Mouse (Mus musculus) ES-E14 (cell line): Measurements from ENCODE around the gene Chst11. TPM values are rescaled to one million over a fixed set of nuclear protein-coding genes. Genes with fewer than 3 reads are reported as not detected.

Source experiments
- DNase-seq: peaks from one replicate; pipeline ENCODE4 v3.0.0-alpha.2; 2013; ENCODE audit warnings: low read depth, low spot score
- H3K27ac ChIP-seq: 2 replicates; pipeline ENCODE4 v1.5.1; 2012; ENCODE audit warnings: low read depth, mild to moderate bottlenecking, low read length, moderate library complexity, mixed read lengths; ENCODE audit not compliant: poor library complexity, insufficient read depth, severe bottlenecking
- H3K36me3 ChIP-seq: 2 replicates; pipeline ENCODE4 v1.6.1; 2012; ENCODE audit warnings: mild to moderate bottlenecking, low read length, moderate library complexity, mixed read lengths; ENCODE audit not compliant: control insufficient read depth, poor library complexity, insufficient read depth, severe bottlenecking
- H3K4me1 ChIP-seq, 2 experiments: fragments of 150-350 bp in 1 of 2; sonication (generic) in 1 of 2; 2 replicates each; pipeline ENCODE4 v1.6.1; 2012; ENCODE audit warnings: low read length in 2 of 2, mild to moderate bottlenecking in 1 of 2, mixed read lengths in 1 of 2; ENCODE audit not compliant: control insufficient read depth in 2 of 2, insufficient read depth in 2 of 2, poor library complexity in 1 of 2
- H3K4me3 ChIP-seq, 2 experiments: fragments of 150-350 bp in 1 of 2; sonication (generic) in 1 of 2; 2 replicates each; pipeline ENCODE4 v1.5.1; 2012; ENCODE audit warnings: low read length in 2 of 2, low read depth in 1 of 2, mild to moderate bottlenecking in 1 of 2, mixed read lengths in 1 of 2; ENCODE audit not compliant: insufficient read depth in 1 of 2, poor library complexity in 1 of 2, severe bottlenecking in 1 of 2
- H3K9ac ChIP-seq: 2 replicates; pipeline ENCODE4 v1.6.1; 2012; ENCODE audit warnings: low read depth, mild to moderate bottlenecking, low read length, mixed read lengths; ENCODE audit not compliant: poor library complexity, insufficient read depth, severe bottlenecking
- H3K9me3 ChIP-seq: fragments of 150-350 bp; sonication (generic); 2 replicates; pipeline ENCODE4 v1.6.1; 2012; ENCODE audit warnings: low read depth, mild to moderate bottlenecking, low read length; ENCODE audit not compliant: control insufficient read depth, insufficient read depth
- CHD2 ChIP-seq: IDR thresholded peaks from 2 replicates; pipeline ENCODE4 v1.6.1; 2014; ENCODE audit warnings: mild to moderate bottlenecking, low read depth, low read length, inconsistent platforms
- HCFC1 ChIP-seq: IDR thresholded peaks from 2 replicates; pipeline ENCODE4 v1.6.1; 2012; ENCODE audit warnings: low read length, inconsistent platforms, borderline replicate concordance; ENCODE audit not compliant: insufficient read depth
- MAFK ChIP-seq: IDR thresholded peaks from 2 replicates; pipeline ENCODE4 v1.6.1; 2014; ENCODE audit warnings: mild to moderate bottlenecking, low read depth, low read length, inconsistent platforms; ENCODE audit not compliant: insufficient read depth
- ZC3H11A ChIP-seq: IDR thresholded peaks from 2 replicates; pipeline ENCODE4 v1.6.1; 2012; ENCODE audit warnings: low read depth, mild to moderate bottlenecking, inconsistent platforms, low read length, borderline replicate concordance
- ZNF384 ChIP-seq: IDR thresholded peaks from 2 replicates; pipeline ENCODE4 v1.6.1; 2012; ENCODE audit warnings: low read depth, low read length, inconsistent platforms
- in situ Hi-C, 2 experiments: fragments of 600-800 bp; cut with MboI; formaldehyde crosslinking; loops; one replicate each; pipeline ENCODE4 v1.15.1; 2025; ENCODE audit warnings: low sequenced_read_pairs in 2 of 2, inconsistent platforms in 1 of 2; ENCODE audit not compliant: unreplicated experiment in 2 of 2
- total RNA-seq: library from RNA; depleted of rRNA; stranded (reverse); fragments of 300-350 nt; gene quantifications from 2 replicates; pipeline ENCODE4 v1.2.3, GENCODE M21; 2012; rRNA removed

Gene Chst11
- total RNA-seq, 1 experiment = 8.6 TPM

DNA sequence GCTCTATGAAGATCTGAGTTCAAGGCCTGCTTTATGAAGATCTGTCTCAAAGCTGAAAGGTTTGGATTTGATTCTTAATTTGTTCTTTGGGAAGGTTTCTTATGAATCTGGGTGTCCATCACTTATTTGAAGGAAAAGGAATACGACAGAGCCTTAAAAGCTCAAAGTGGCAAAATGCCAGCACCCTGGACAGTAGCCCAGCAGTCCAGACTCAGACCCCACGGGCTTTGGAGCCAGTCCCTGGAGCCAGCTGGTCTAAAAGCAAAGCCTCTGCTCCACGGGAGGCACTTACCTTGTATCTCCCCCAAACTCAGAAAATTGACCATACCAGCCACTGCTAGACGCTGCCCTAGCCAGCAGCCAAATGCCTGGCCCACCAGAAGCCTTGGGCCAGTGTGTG is 249.1 kb downstream of the Chst11 start:
- no peak overlapping the region for H3K27ac ChIP-seq
- in situ Hi-C loops = loop anchor here (10.0 to 25.0 kb wide), 2 partner anchors 270 to 278 kb away; no protein-coding TSS in a partner anchor
- H3K4me1 ChIP-seq = no peaks in the 10 kb centered on the region
- no peaks in the 10 kb centered on the region for H3K9me3 ChIP-seq
- H3K4me3 ChIP-seq = no peak overlapping the region
- TF ChIP-seq HCFC1 (no peak), CHD2 (no peak), MAFK (no peak)
- no peak for DNase-seq
- no peaks in the 10 kb centered on the region for H3K36me3 ChIP-seq
- no peak overlapping the region for H3K9ac ChIP-seq

DNA sequence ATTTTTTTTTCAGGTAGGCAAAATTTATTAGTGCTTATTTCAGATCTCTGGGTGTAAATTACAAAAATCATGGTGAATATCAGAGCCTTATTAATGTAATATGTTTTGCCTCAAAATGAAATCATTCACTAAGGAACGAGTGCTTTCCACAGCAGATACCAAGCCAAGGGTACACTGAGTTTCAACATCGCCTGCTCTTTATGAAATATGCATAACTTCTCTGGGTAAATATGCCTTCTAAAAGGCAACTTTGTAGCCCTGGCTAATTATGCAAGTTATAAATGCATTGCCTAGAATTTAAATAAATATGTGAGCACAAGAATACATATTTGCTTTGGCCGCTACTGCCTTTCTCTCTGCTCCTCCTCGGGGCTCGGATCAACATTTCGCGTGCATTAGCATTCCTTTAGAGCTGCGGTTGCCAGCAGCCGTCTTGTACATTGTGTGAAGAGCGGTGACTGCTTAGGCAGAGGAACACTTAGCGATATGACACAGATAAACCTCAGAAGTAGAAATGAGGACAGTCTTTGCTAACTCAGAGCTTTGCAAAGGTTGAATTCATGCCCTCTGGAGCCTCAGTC is 256.9 kb downstream of the Chst11 start:
- Histone ChIP-seq H3K9ac (no peak overlapping the region), H3K36me3 (no peaks in the 10 kb centered on the region), H3K4me3 (no peak overlapping the region), H3K9me3 (no peaks in the 10 kb centered on the region), H3K27ac (no peak overlapping the region), H3K4me1 (no peaks in the 10 kb centered on the region)
- in situ Hi-C loops = loop anchor here in 1 of 2 experiments (25.0 kb wide), 1 partner anchor 270 kb away; no protein-coding TSS in a partner anchor
- DNase-seq = no peak
- TF ChIP-seq ZC3H11A (no peak), HCFC1 (no peak), CHD2 (no peak), ZNF384 (no peak), MAFK (no peak)

GRCm38 (mm10) chr10:83244131-83244530 is 258.8 kb downstream of the Chst11 start:
- Histone ChIP-seq H3K9me3 (no peaks in the 10 kb centered on the region), H3K9ac (no peak overlapping the region), H3K4me3 (no peak overlapping the region), H3K4me1 (no peaks in the 10 kb centered on the region), H3K27ac (no peak overlapping the region), H3K36me3 (no peaks in the 10 kb centered on the region)
- no peak for DNase-seq
- no peak for TF ChIP-seq ZC3H11A
- no peak for TF ChIP-seq MAFK
- no peak for TF ChIP-seq CHD2
- in situ Hi-C loops = loop anchor here in 1 of 2 experiments (25.0 kb wide), 1 partner anchor 268 kb away; no protein-coding TSS in a partner anchor

Other genes starting within 250 kb of the Chst11 start
- gene Nfyb, start 221.4 kb upstream of the Chst11 start, total RNA-seq = 46.9 and 47.7 TPM in 2 replicates
- 107 and 167 TPM in 2 replicates for gene Txnrd1, start 151.5 kb upstream of the Chst11 start, total RNA-seq
- 8.9 and 9.3 TPM in 2 replicates for gene Eid3, start 118.9 kb upstream of the Chst11 start, total RNA-seq